Mouse (Mus musculus): ENCODE results near the gene Zbtb42.

Gene Zbtb42

GRCm38 (mm10) chr12:112723028-112723330 lies 44.4 kb downstream of the Zbtb42 start:
- no peak for DNase-seq (ENCODE audit: extremely low read depth, low read depth, low spot score)

- DNase-seq (ENCODE audit: extremely low read depth, low read depth, low spot score), result no peak
Measured at GRCm38 (mm10) chr12:112723445-112723844, 44.8 kb downstream of the Zbtb42 start.

- no peak for DNase-seq (ENCODE audit: extremely low read depth, low read depth, low spot score)
Measured at GRCm38 (mm10) chr12:112724077-112724805, 45.6 kb downstream of the Zbtb42 start.

- DNase-seq (ENCODE audit: extremely low read depth, low read depth, low spot score), result no peak
Measured at GRCm38 (mm10) chr12:112727801-112728200, 49.2 kb downstream of the Zbtb42 start.

GRCm38 (mm10) chr12:112730808-112731207 lies 52.2 kb downstream of the Zbtb42 start:
- no peak for DNase-seq (ENCODE audit: extremely low read depth, low read depth, low spot score)

Data from fat pad, adult 2 months (tissue).